Mouse (Mus musculus) heart, embryonic 11.5 days (tissue): ENCODE results near the gene A730049H05Rik. TPM values are rescaled to one million over a fixed set of nuclear protein-coding genes. Genes with fewer than 3 reads are reported as not detected.

Source experiments
- ATAC-seq: fragments of 200-750 bp; cut with Nextera tagmentation; replicated peaks from 2 replicates; pipeline ENCODE4 v1.8.0; 2017; ENCODE audit warnings: moderate library complexity; ENCODE audit not compliant: insufficient number of reproducible peaks, low FRiP score, low TSS enrichment
- H3K27ac ChIP-seq: fragments of 300-500 bp; sonication (generic); 2 replicates; pipeline ENCODE4 v1.5.1; 2014; ENCODE audit warnings: mild to moderate bottlenecking, low read depth, low read length
- H3K27me3 ChIP-seq: fragments of 300-500 bp; sonication (generic); 2 replicates; pipeline ENCODE4 v1.6.1; 2014; ENCODE audit warnings: mild to moderate bottlenecking, low read length, mixed read lengths; ENCODE audit not compliant: control insufficient read depth, insufficient read depth
- H3K36me3 ChIP-seq: fragments of 300-500 bp; sonication (generic); 2 replicates; pipeline ENCODE4 v1.6.1; 2014; ENCODE audit warnings: mild to moderate bottlenecking, low read length, moderate library complexity, mixed read lengths; ENCODE audit not compliant: control insufficient read depth, insufficient read depth
- H3K4me1 ChIP-seq: fragments of 300-500 bp; sonication (generic); 2 replicates; pipeline ENCODE4 v1.6.1; 2014; ENCODE audit warnings: low read length; ENCODE audit not compliant: control insufficient read depth, insufficient read depth
- H3K4me2 ChIP-seq: fragments of 300-500 bp; sonication (generic); 2 replicates; pipeline ENCODE4 v1.6.1; 2014; ENCODE audit warnings: mild to moderate bottlenecking, moderate library complexity
- H3K4me3 ChIP-seq: fragments of 300-500 bp; sonication (generic); 2 replicates; pipeline ENCODE4 v1.5.1; 2014; ENCODE audit warnings: low read depth, low read length
- H3K9ac ChIP-seq: fragments of 300-500 bp; sonication (generic); 2 replicates; pipeline ENCODE4 v1.6.1; 2014; ENCODE audit warnings: mild to moderate bottlenecking, low read depth, low read length, moderate library complexity
- H3K9me3 ChIP-seq: fragments of 300-500 bp; sonication (generic); replicated peaks from 2 replicates; pipeline ENCODE4 v1.6.1; 2016; ENCODE audit warnings: low read length; ENCODE audit not compliant: control insufficient read depth
- WGBS: fragments of 180-500 bp; shearing (Covaris S2); extraction: QIAGEN DNeasy Blood & Tissue Kit; methylation state at CpG from one replicate; pipeline ENCODE4 v1.1.7; 2014; ENCODE audit not compliant: insufficient replicate concordance; 5-methylcytosine and 5-hydroxymethylcytosine counted together
- polyA plus RNA-seq: library from polyadenylated mRNA; unstranded; fragments of >200 nt; fragmentation: Nextera tagmentation; extraction: Ambion mirVana; gene quantifications from 2 replicates; pipeline ENCODE4 v1.2.1, GENCODE M21; 2014

The A730049H05Rik gene
- polyA plus RNA-seq, 1 experiment from 2014 or later, result 3.1 TPM

DNA sequence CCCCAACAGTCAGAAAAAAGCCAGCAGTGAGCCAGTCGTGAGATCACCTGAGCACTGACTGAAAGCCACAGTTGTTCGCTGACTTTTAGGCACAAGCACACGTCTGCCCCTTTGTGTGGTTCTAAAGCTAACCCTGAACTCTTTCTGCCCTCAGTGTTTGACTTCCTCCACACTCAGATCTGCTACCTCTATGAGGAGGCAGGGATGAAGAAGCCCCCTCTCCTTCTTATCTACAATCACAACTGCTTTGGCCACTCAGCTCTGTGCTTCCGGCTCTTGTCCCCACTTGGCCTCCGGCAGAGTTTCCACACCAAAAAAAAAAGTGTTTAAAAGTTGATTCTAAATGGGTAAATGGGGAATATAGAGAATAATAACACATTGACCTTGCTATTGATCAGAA is 59.8 kb downstream of the A730049H05Rik start:
- Histone ChIP-seq H3K4me3 (no peak overlapping the region), H3K9me3 (no peaks in the 10 kb centered on the region), H3K4me1 (no peaks in the 10 kb centered on the region; the same call in 1 of the 2 replicates), H3K36me3 (peaks cover 8% of the 10 kb centered on the region), H3K27ac (no peak overlapping the region), H3K9ac (no peak overlapping the region), H3K4me2 (no peak overlapping the region), H3K27me3 (no peaks in the 10 kb centered on the region)
- ATAC-seq, result no peak
- 42% methylated on average over 5 of the region's 5 CpGs for WGBS

DNA sequence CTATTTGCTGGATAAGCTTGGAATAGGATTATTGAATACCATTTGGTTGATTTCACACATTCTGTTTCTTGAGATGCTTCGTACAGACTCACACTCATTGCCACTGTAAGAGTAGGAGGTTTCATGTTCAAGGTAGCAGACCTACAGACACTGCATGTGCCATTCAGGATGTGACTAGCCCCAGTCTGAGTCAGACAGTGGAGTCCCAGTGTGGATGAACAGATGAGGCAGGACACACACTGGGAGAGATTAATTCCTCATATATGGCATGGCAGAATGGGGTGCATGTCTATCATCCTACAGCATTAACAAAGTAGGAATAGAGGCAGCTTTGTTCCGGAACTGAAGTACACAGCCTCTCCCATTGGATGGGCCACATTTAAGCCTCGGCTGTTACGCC is 61.0 kb downstream of the A730049H05Rik start:
- WGBS, result 90% methylated on average over 4 of the region's 4 CpGs
- peaks cover 8% of the 10 kb centered on the region for H3K36me3 ChIP-seq
- peaks cover under 1% of the 10 kb centered on the region; the same call in 1 of the 2 replicates for H3K4me1 ChIP-seq

DNA sequence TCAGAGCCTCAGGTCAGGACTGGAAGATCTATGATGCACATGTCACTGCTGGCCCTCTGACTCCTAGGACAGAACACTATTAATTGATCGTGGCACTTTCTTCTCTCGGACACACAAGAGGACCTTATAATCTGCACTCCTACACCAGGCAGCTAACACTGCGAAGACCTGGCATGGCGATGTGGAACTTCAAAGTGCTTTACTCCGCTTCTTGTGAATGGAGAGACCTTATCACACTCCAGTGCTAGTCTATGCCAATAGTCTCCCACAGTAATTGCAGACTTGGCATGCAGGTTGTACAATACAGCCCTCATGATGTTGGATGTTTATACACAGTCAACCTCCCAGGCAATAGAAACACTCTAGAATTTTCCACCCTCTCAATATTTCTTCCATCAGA is 62.5 kb downstream of the A730049H05Rik start:
- H3K4me2 ChIP-seq, result no peak overlapping the region
- H3K36me3 ChIP-seq, result peaks cover 8% of the 10 kb centered on the region
- no peak for ATAC-seq

More for the DNA sequence above, 61.0 kb downstream of the A730049H05Rik start:
- no peak overlapping the region for H3K4me3 ChIP-seq
- no peak overlapping the region for H3K9ac ChIP-seq
- H3K27me3 ChIP-seq, result no peaks in the 10 kb centered on the region
- no peaks in the 10 kb centered on the region for H3K9me3 ChIP-seq
- H3K27ac ChIP-seq, result no peak overlapping the region
- no peak overlapping the region for H3K4me2 ChIP-seq
- no peak for ATAC-seq

DNA sequence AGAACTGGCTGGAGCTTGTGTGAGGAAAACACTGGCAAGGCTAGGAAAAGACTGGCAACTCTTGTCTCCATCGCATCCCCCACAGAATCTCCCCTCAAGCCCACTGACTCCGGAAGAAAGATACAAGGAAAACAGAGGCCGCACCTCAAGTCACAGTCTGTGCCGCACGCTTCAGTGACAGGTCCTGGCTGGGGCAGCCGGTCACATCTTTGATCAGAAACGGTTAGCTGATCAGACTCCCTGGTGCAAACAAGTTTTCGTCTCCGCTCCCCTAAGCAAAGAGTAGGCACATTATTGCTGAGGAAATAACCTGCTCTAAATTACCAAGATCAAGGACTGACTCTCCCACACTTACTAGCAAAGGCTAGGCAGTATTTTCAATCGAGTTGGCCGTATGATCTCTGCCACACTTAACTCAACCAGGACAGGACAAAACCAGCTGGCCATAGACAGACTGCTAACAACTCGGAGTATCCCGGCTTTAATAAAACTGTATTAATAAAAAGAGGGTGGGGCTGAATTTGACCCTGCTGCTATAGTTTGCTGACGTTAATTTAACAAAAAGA is 63.5 kb downstream of the A730049H05Rik start:
- H3K27me3 ChIP-seq, result no peaks in the 10 kb centered on the region
- H3K36me3 ChIP-seq, result peaks cover 8% of the 10 kb centered on the region
- ATAC-seq, result no peak
- H3K9me3 ChIP-seq, result no peaks in the 10 kb centered on the region
- H3K4me1 ChIP-seq, result peaks cover 2% of the 10 kb centered on the region
- H3K4me2 ChIP-seq, result no peak overlapping the region
- H3K27ac ChIP-seq, result no peak overlapping the region
- H3K9ac ChIP-seq, result no peak overlapping the region
- H3K4me3 ChIP-seq, result no peak overlapping the region
- 79% methylated on average over 14 of the region's 14 CpGs for WGBS

More for the DNA sequence above, 62.5 kb downstream of the A730049H05Rik start:
- no peak overlapping the region for H3K4me3 ChIP-seq
- no peak overlapping the region for H3K27ac ChIP-seq
- H3K9ac ChIP-seq, result no peak overlapping the region
- no peaks in the 10 kb centered on the region for H3K9me3 ChIP-seq
- peaks cover 2% of the 10 kb centered on the region for H3K4me1 ChIP-seq
- H3K27me3 ChIP-seq, result no peaks in the 10 kb centered on the region
- WGBS, result 82% methylated on average over 5 of the region's 5 CpGs

DNA sequence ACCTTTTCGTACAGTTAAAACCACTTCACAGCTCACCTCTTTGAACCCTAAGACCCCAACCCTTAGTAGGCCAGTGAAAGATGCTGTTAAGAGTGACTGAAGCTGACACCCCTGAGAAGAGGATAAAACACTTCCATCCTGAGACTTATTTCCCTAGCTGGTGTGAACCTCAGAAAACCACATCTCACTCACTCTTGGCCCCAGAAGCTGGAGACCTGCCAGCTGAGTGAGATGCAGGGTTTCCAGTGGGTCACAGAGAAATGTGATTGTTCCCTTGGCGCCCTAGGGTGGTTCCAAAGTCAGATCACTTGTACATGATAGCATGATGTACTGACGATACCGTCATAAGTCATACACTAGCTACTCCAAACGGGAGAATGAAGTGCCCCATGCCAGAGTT is 66.2 kb downstream of the A730049H05Rik start:
- H3K27me3 ChIP-seq, result no peaks in the 10 kb centered on the region
- H3K27ac ChIP-seq, result no peak overlapping the region
- no peak overlapping the region for H3K9ac ChIP-seq
- ATAC-seq, result no peak
- H3K4me2 ChIP-seq, result no peak overlapping the region
- 73% methylated on average over 5 of the region's 5 CpGs for WGBS
- peaks cover 13% of the 10 kb centered on the region for H3K36me3 ChIP-seq
- H3K9me3 ChIP-seq, result no peaks in the 10 kb centered on the region
- no peak overlapping the region for H3K4me3 ChIP-seq
- H3K4me1 ChIP-seq, result peaks cover 2% of the 10 kb centered on the region; the same call in 1 of the 2 replicates

DNA sequence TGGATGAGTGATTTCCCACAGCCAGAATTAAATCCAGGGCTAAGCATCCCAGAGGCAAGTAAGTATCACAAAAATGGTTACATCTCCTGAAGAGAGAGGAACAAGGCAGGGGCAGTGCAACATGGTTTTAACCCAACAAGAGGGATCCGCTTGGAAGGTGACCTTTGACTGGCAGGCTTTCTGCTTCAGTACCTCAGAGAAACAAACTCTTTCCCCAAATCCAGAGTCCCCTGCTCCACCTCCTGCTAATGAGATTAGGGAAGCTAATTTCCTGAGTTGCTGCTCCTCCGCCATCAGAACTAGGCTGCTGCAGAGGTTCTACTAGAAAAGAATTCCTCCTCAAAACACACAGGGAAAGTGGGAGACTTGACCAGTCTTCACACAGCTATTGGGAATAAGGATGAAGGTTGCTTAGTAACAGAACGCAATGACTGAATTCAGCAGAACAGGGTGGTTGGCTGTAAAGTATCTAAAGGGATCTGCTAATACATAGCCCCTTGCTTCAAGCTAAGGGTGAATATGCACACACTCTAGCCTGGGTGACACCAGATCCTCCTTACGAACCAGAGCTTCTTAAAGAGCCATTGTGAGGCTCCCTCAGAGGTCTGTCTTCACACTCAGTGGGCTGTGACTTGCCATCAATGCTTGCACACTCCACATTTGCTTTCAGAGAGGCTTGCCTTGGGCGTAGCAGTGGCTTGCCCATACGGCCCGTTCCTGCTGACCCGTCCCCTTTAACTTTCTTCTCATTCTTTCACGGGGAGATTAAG is 67.0 kb downstream of the A730049H05Rik start:
- Histone ChIP-seq H3K9ac (no peak overlapping the region), H3K4me2 (no peak overlapping the region), H3K4me3 (no peak overlapping the region), H3K27me3 (no peaks in the 10 kb centered on the region), H3K9me3 (no peaks in the 10 kb centered on the region), H3K27ac (no peak overlapping the region), H3K36me3 (peaks cover 10% of the 10 kb centered on the region), H3K4me1 (peaks cover 2% of the 10 kb centered on the region; the same call in 1 of the 2 replicates)
- 60% methylated on average over 9 of the region's 9 CpGs for WGBS
- ATAC-seq, result no peak

DNA sequence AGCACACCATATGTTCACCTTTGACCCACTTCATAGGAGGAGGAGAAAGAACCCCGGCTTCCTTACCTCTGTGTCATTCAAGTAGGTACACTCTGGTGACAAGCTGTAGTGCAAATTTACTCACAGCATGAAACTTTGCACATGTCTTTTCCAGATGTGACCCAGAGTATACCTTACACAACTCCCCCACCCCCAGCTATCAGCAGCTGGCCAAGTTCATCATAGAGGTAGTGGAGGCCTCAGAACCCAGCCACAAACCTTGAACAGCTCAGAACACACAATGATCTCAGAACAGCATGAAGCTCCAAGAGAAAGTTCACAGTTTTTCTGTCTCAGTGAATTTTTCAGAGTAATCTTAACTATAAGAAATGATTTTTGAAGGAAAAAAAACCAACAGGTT is 75.3 kb downstream of the A730049H05Rik start:
- Histone ChIP-seq H3K27me3 (no peaks in the 10 kb centered on the region), H3K9ac (no peak overlapping the region), H3K9me3 (no peaks in the 10 kb centered on the region), H3K4me3 (no peak overlapping the region), H3K4me2 (no peak overlapping the region), H3K36me3 (peaks cover 30% of the 10 kb centered on the region), H3K4me1 (peaks cover 9% of the 10 kb centered on the region; the same call in 1 of the 2 replicates), H3K27ac (no peak overlapping the region)
- ATAC-seq, result no peak
- WGBS, result 83% methylated on average over 1 of the region's 1 CpGs
